Mouse (Mus musculus) kidney, adult 2 months (tissue): ENCODE results near the gene Tnfsf12.

Source experiments
- CTCF ChIP-seq: fragments of 200-500 bp; conservative IDR thresholded peaks from 2 replicates; pipeline ENCODE4 v1.5.1; 2011; ENCODE audit warnings: low read depth, mild to moderate bottlenecking, control low read depth, low read length, moderate library complexity, mixed read lengths; ENCODE audit not compliant: insufficient read depth, insufficient read length
- POLR2A ChIP-seq: fragments of 200-500 bp; IDR thresholded peaks from one replicate; pipeline ENCODE4 v1.6.1; 2011; ENCODE audit warnings: low read depth, low read length, control low read depth

DNA sequence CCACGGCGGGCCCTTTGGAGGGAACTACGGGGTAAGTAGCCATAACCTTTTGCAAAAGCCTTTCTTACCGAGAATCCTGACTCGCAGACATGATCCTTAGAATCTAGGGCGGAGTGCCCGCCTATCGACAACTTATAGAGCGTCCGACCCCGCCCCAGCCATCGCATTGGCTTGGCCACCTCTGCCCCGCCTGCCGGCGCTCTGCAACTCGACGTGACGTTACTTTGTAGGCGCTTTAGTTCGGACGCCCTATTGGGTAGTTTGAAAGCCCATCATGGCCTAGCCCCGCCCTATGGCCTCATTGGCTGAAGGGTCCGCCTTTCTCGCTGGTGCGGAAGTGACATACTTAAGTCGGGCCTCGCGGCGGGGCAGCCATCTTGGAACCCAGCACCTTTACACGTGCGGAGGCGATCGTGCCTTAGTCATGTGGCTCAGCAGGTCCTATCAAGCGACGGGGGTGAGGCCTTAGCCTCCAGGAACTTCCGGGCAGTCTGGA is 23.4 kb downstream of the Tnfsf12 start, which contains the start of gene Eif4a1:
- TF ChIP-seq CTCF (no peak), POLR2A (peak; percentile 92)
